Mouse (Mus musculus): Measurements from ENCODE around the gene Gm12355. TPM values are rescaled to one million over a fixed set of nuclear protein-coding genes. Genes with fewer than 3 reads are reported as not detected.

Gm12355 gene
- polyA plus RNA-seq, 1 experiment, result 0.16 TPM

GRCm38 (mm10) chr11:98595473-98595872, 30.0 kb downstream of the Gm12355 start:
- no peaks in the 10 kb centered on the region for H3K36me3 ChIP-seq (ENCODE audit: control insufficient read depth, insufficient read depth, low read length)
- H3K27me3 ChIP-seq (ENCODE audit: control insufficient read depth, insufficient read depth, low read length), result no peaks in the 10 kb centered on the region
- no peak overlapping the region for H3K27ac ChIP-seq (ENCODE audit: control insufficient read depth, insufficient read depth, low read depth, low read length)
- TF ChIP-seq CTCF (IDR thresholded peaks at IDR 0.05; ENCODE audit: control insufficient read depth, insufficient read depth, insufficient replicate concordance, low read depth, low read length) (no peak), POLR2A (IDR thresholded peaks at IDR 0.05; ENCODE audit: control insufficient read depth, low read depth, low read length) (no peak)
- peaks cover 17% of the 10 kb centered on the region for H3K4me1 ChIP-seq (ENCODE audit: control insufficient read depth, insufficient read depth, low read length)
- no peak overlapping the region for H3K4me3 ChIP-seq (ENCODE audit: control insufficient read depth, low read depth, low read length)

GRCm38 (mm10) chr11:98595021-98595420, 30.4 kb downstream of the Gm12355 start:
- H3K4me3 ChIP-seq (ENCODE audit: control insufficient read depth, low read depth, low read length), result no peak overlapping the region

DNA sequence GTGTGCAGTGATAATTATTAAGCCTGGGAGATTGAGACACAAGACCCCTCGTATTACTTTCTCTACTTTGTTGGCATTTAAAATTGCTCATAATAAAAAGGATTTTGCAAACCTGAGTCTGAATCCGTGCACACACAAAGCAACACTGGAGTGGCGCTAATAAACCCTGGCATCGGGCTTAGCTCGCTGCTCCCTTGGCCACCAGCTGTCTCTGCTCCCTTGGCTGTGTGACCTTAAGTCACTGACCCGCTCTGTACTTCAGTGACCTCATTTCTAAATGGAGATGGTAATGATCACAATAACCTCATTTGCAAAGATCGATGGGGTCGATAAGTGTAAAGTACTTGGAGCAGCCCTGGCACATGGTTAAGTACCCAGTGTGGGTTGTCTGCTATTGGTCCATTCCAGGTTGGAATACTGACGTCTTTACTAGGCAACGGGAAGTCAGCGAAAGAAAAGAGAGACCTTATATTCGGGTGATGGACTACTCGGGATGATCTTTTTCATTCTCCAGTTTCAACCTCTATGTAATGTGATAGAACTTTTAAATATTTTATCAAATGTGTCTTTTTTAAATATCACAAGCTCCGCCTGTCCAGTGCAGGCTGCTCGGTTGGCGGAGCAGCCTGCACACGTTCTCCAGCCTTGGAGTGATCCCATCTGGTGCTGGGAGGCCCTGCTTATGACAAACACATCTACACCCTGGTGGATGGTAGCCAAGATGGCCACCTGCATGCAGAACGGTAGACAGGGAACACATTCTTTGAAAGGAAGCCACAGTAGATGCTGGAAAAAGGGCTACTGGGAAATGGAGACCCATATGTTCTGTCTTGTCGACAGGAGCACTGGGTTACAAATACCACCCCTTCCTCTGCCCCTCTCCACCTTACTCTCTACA, 34.7 kb downstream of the Gm12355 start:
- H3K4me3 ChIP-seq (ENCODE audit: control insufficient read depth, low read depth, low read length), result no peak overlapping the region
- TF ChIP-seq CTCF (IDR thresholded peaks at IDR 0.05; ENCODE audit: control insufficient read depth, insufficient read depth, insufficient replicate concordance, low read depth, low read length), result no peak
- TF ChIP-seq POLR2A (IDR thresholded peaks at IDR 0.05; ENCODE audit: control insufficient read depth, low read depth, low read length), result no peak
- peaks cover 5% of the 10 kb centered on the region for H3K4me1 ChIP-seq (ENCODE audit: control insufficient read depth, insufficient read depth, low read length)
- no peaks in the 10 kb centered on the region for H3K36me3 ChIP-seq (ENCODE audit: control insufficient read depth, insufficient read depth, low read length)
- no peak overlapping the region for H3K27ac ChIP-seq (ENCODE audit: control insufficient read depth, insufficient read depth, low read depth, low read length)
- H3K27me3 ChIP-seq (ENCODE audit: control insufficient read depth, insufficient read depth, low read length), result no peaks in the 10 kb centered on the region

More at GRCm38 (mm10) chr11:98595021-98595420, 30.4 kb downstream of the Gm12355 start:
- H3K36me3 ChIP-seq (ENCODE audit: control insufficient read depth, insufficient read depth, low read length), result no peaks in the 10 kb centered on the region
- no peak overlapping the region for H3K27ac ChIP-seq (ENCODE audit: control insufficient read depth, insufficient read depth, low read depth, low read length)
- peaks cover 17% of the 10 kb centered on the region for H3K4me1 ChIP-seq (ENCODE audit: control insufficient read depth, insufficient read depth, low read length)
- TF ChIP-seq CTCF (IDR thresholded peaks at IDR 0.05; ENCODE audit: control insufficient read depth, insufficient read depth, insufficient replicate concordance, low read depth, low read length), result no peak
- no peak for TF ChIP-seq POLR2A (IDR thresholded peaks at IDR 0.05; ENCODE audit: control insufficient read depth, low read depth, low read length)
- no peaks in the 10 kb centered on the region for H3K27me3 ChIP-seq (ENCODE audit: control insufficient read depth, insufficient read depth, low read length)

GRCm38 (mm10) chr11:98589306-98589705, 36.2 kb downstream of the Gm12355 start:
- Histone ChIP-seq H3K27ac (ENCODE audit: control insufficient read depth, insufficient read depth, low read depth, low read length) (peak overlapping the region; percentile 39), H3K4me1 (ENCODE audit: control insufficient read depth, insufficient read depth, low read length) (peaks cover 5% of the 10 kb centered on the region)

GRCm38 (mm10) chr11:98588833-98589281, 36.6 kb downstream of the Gm12355 start:
- H3K36me3 ChIP-seq (ENCODE audit: control insufficient read depth, insufficient read depth, low read length), result no peaks in the 10 kb centered on the region
- peak overlapping the region; percentile 82 for H3K4me3 ChIP-seq (ENCODE audit: control insufficient read depth, low read depth, low read length)
- TF ChIP-seq POLR2A (IDR thresholded peaks at IDR 0.05; ENCODE audit: control insufficient read depth, low read depth, low read length) (no peak), CTCF (IDR thresholded peaks at IDR 0.05; ENCODE audit: control insufficient read depth, insufficient read depth, insufficient replicate concordance, low read depth, low read length) (no peak)
- no peaks in the 10 kb centered on the region for H3K27me3 ChIP-seq (ENCODE audit: control insufficient read depth, insufficient read depth, low read length)
- peak overlapping the region; percentile 81 for H3K27ac ChIP-seq (ENCODE audit: control insufficient read depth, insufficient read depth, low read depth, low read length)
- peaks cover 5% of the 10 kb centered on the region for H3K4me1 ChIP-seq (ENCODE audit: control insufficient read depth, insufficient read depth, low read length)

More at GRCm38 (mm10) chr11:98589306-98589705, 36.2 kb downstream of the Gm12355 start:
- H3K27me3 ChIP-seq (ENCODE audit: control insufficient read depth, insufficient read depth, low read length), result no peaks in the 10 kb centered on the region
- H3K4me3 ChIP-seq (ENCODE audit: control insufficient read depth, low read depth, low read length), result peak overlapping the region; percentile 82
- H3K36me3 ChIP-seq (ENCODE audit: control insufficient read depth, insufficient read depth, low read length), result no peaks in the 10 kb centered on the region
- TF ChIP-seq POLR2A (IDR thresholded peaks at IDR 0.05; ENCODE audit: control insufficient read depth, low read depth, low read length) (no peak), CTCF (IDR thresholded peaks at IDR 0.05; ENCODE audit: control insufficient read depth, insufficient read depth, insufficient replicate concordance, low read depth, low read length) (no peak)

DNA sequence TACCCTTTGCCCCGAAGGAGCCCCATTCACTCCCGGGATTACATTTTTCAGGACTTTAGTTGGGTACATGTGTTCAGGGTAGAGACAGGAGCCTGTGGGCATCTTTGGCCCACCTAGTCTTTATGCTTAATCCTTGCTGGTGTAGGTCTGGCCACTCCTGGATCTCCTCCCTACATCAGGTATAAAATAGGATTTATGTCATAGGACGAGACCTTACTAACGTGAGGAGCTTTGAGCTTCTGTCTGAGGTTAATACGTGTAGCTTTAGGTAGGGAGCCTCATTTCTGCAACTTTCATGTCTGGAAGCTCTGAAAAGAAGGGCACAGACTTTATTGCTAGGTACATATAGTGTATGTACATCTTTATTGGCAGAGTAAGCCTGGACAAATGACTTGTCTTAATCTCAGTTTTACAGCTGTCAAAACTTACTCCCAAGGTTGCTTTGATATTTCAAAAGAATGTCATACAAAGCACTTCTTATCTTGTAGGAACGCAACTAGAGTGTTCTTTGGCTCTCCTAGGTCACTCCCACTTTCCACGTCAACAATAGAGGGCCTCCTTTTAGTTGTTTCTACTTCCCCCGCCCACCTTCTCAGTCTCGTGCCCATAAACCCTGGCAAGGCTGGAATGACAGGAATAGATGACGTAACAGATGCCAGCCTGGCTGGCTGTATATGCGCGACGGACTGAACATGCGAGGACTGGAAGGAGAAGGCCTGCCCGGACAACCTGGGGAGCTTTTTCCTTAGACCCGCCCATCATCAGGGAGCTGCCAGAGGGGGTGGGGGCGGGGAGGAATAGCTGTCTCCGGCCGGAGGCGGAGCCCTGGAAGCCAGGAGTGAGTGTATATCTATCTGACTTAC, 37.5 kb downstream of the Gm12355 start:
- peak; percentile 65; the same call in 1 of the 2 replicates for TF ChIP-seq POLR2A (IDR thresholded peaks at IDR 0.05; ENCODE audit: control insufficient read depth, low read depth, low read length)
- TF ChIP-seq CTCF (IDR thresholded peaks at IDR 0.05; ENCODE audit: control insufficient read depth, insufficient read depth, insufficient replicate concordance, low read depth, low read length), result no peak
- H3K36me3 ChIP-seq (ENCODE audit: control insufficient read depth, insufficient read depth, low read length), result no peaks in the 10 kb centered on the region
- no peaks in the 10 kb centered on the region for H3K27me3 ChIP-seq (ENCODE audit: control insufficient read depth, insufficient read depth, low read length)
- H3K27ac ChIP-seq (ENCODE audit: control insufficient read depth, insufficient read depth, low read depth, low read length), result peak overlapping the region; percentile 83
- peaks cover 5% of the 10 kb centered on the region for H3K4me1 ChIP-seq (ENCODE audit: control insufficient read depth, insufficient read depth, low read length)
- peak overlapping the region; percentile 88 for H3K4me3 ChIP-seq (ENCODE audit: control insufficient read depth, low read depth, low read length)

All from testis, adult 2 months (tissue).